Mouse (Mus musculus) leukemia stem cell, adult 10-12 weeks (primary cell): Measurements from ENCODE around the gene Bhlha9. TPM values are rescaled to one million over a fixed set of nuclear protein-coding genes. Genes with fewer than 3 reads are reported as not detected.

Experiments
- polyA plus RNA-seq: library from polyadenylated mRNA; stranded (reverse); fragments of >175 nt; gene quantifications from 2 replicates; pipeline ENCODE4 v1.2.3, GENCODE M21; 2012; ENCODE audit warnings: low replicate concordance

Gene Bhlha9
- not detected in 2 replicates for polyA plus RNA-seq

DNA sequence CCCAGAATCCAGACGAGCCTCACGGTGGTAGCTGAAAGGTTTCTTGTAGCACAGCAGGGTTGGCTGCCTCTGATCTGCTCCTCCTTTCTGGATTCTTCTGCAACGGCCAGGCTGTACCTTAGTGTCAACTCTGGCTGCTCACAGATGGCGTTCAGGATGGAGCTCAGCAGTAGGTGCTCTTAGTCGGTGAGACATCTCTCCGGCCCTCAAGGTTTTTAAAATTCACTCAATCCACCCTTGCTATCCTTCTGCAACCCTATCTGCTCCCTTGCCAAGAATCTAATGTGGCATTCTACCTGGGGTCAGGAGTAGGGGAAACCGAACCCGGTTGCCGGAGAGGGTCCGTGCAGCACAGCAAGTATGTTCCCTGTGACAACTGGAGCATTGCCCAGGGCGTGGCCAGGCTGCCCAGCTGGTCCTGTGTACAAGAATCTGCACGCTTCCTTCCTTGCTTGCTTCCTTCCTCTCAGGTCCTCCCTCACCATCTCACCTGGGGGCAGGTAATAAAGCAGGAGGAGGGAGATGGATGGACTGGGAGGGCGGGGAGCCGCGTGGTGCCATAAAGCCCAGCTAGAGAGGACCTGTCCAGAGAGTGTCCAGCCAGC is at the start of gene Bhlha9:
TSS of gene Bhlha9 (plus strand) at position 600 of the 605 bp plus-strand sequence.

DNA sequence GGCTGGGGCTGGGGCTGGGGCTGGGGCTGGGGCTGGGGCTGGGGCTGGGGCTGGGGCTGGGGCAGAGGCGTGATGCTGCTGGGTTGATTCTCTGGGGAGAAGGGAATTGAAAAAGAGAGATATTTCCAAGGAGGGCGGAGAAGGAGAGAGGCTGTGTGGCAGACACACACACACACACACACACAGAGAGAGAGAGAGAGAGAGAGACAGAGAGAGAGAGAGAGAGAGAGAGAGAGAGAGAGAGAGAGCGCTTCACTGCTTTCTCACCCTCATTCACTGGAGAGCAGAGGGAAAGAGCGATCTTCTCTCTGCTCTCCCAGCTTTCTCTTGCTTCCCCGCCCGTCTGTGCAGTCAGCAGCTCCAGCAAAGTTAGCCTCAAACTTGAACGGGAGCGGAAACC is 7.2 kb downstream of the Bhlha9 start, which contains the start of gene Trarg1:
TSS of gene Trarg1 (plus strand) at position 301 of the 400 bp plus-strand sequence.

Other genes starting within 250 kb of the Bhlha9 start
- 5.9 and 13.1 TPM in 2 replicates for gene Abr, start 50.2 kb upstream of the Bhlha9 start, polyA plus RNA-seq
- gene Trarg1, start 7.3 kb downstream of the Bhlha9 start, polyA plus RNA-seq = not detected in 2 replicates
- gene Gosr1, start 91.1 kb downstream of the Bhlha9 start, polyA plus RNA-seq = 0.38 and 2.7 TPM in 2 replicates
- gene Cpd, start 174.5 kb downstream of the Bhlha9 start, polyA plus RNA-seq = 16.0 and 24.1 TPM in 2 replicates
- gene Tmigd1, start 229.7 kb downstream of the Bhlha9 start, polyA plus RNA-seq = not detected in 2 replicates